Mouse (Mus musculus) telencephalon, adult 2 months (tissue): ENCODE measurements at regions not wholly inside any gene's neighbourhood (a gene's known extent, or its start where the extent isn't known, plus 50 kb on each side); places are given as distances from the start of the nearest gene placed in this dataset.
"Not testable (repeated sequence)": the region's sequence is repeated elsewhere in the genome, so short reads cannot be mapped to it uniquely, and the experiment has no call there.

Experiments
- DNase-seq: peaks from one replicate; pipeline ENCODE4 v3.0.0-alpha.2; 2011; ENCODE audit warnings: low read depth, low spot score

GRCm38 (mm10) chr6:25101761-25102160 lies 145.7 kb upstream of the Tmem229a start:
- no peak for DNase-seq

- no peak for DNase-seq
Observed at GRCm38 (mm10) chr6:25087167-25087566, 131.1 kb upstream of the Tmem229a start.

GRCm38 (mm10) chr6:25085871-25086270 lies 129.8 kb upstream of the Tmem229a start:
- DNase-seq, result no peak

DNA sequence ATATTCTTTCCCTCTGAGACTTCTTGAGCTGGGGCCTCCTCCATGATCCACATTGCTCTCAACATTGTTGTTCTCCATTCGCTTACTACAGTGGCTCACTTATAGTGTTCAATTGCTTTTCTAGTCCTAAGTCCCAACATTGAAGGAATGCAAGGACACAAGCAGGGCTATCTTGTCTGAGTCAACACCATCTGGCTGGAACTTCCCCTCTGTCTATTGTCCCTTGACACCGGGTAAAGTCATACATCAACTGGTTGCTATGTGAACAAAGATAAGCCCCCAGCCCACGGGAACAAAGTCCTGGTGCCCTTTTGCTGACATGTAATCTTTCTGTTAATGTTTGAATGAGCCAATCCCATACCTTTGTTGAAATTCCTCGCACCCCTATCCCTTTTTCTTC lies 129.2 kb upstream of the Tmem229a start:
- DNase-seq, result not testable (repeated sequence)

DNA sequence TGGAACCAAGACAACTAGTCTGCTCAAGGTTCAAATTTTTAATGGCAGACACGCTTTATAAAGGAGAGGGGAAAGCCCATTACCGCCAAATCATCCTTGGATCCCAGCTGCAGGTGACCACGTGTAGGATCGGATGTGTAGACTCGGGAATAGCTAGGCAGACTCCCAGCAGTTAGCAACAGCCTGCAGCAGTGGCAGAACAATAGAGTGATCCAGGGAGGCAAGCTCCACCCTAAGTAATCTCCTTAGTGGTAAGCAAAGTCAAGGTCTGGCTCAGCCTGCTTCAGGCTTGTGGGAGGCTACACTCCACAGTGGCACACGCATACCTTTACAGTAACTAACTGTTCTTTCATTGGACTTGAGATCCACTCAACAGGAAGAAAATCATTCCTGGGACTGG lies 109.8 kb upstream of the Tmem229a start:
- no peak for DNase-seq

DNA sequence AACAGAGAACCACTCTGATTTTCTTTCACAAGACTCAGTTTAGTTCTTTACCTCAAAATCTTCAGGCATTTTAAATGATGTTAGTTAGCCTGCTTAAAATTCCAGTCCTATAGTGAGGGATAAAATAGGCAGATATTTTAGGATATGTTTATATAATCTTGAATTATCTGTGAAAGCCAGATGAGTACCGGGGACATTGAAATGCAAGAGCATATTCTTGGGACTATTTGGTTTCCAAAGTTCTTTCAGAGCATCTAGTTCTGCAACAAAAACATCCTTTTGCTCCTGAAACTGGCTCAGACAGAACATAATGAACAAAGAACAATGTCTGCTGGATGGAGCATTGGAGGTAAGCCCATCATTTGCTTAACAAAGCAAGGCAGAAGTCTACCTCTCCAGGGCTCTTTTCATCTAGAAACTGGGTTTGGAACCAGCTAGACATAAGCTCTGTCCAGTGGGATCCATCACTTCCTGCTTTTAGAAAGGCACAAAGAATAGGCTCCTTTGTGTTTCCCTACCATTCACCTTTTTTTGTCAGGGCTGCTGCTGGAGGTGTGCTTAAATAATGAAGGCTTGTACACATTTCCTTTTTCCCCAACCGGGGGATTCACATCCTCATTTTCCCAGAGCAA lies 76.9 kb upstream of the Tmem229a start:
- peak; percentile 33 for DNase-seq

GRCm38 (mm10) chr6:25026953-25027352 lies 70.9 kb upstream of the Tmem229a start:
- no peak for DNase-seq

- DNase-seq, result peak; percentile 45
Observed at GRCm38 (mm10) chr6:25020005-25020772, 64.1 kb upstream of the Tmem229a start.

DNA sequence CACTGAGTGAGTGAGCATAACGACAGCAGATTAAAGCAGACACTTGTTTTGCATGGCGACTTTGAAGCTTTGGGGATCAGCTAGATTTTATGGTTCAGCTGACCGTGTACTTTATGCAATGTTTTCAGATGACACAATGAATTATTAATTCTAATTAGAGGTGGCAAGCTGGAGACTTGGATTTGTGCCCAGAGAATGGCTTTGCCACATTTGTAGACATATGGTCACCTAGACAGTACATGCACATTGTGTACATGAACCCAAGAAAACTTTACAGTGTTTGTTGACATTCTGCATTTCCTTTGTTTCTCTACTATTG lies 57.1 kb upstream of the Tmem229a start:
- DNase-seq, result no peak

GRCm38 (mm10) chr6:25012376-25013287 lies 56.5 kb upstream of the Tmem229a start:
- no peak for DNase-seq

DNA sequence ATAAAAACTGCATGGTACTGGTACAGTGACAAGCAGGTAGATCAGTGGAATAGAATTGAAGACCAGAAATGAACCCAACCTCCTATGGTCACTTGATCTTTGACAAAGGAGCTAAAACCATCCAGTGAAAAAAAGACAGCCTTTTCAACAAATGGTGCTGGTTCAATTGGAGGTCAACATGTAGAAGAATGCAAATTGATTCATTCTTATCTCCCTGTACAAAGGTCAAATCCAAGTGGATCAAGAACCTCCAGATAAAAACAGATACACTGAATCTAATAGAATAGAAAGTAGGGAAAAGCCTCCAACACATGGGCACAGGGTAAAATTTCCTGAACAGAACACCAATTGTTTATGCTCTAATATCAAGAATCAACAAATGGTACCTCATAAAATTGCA lies 52.8 kb upstream of the Tmem229a start:
- not testable (repeated sequence) for DNase-seq
